Mouse (Mus musculus): Measurements from ENCODE around the gene Surf4. TPM values are rescaled to one million over a fixed set of nuclear protein-coding genes. Genes with fewer than 3 reads are reported as not detected.
"Not testable (repeated sequence)": the region's sequence is repeated elsewhere in the genome, so short reads cannot be mapped to it uniquely, and the experiment has no call there.

The Surf4 gene
- polyA plus RNA-seq, 1 experiment, result not detected

DNA sequence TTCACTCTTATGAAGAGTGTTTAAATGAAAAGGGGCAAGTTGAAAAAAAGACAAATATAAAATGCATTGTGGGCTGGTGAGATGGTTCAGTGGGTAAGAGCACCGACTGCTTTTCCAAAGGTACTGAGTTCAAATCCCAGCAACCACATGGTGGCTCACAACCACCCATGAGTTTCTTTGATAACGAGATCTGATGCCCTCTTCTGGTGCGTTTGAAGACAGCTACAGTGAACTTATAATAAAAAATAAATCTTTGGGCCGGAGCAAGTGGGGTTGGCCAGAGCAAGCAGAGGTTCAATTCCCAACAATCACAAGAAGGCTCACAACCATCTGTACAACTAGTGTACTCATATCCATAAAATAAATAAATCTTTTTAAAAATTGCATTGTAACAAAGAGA lies 37.8 kb downstream of the Surf4 start:
- WGBS, result 88% methylated on average over 4 of the region's 4 CpGs
- Histone ChIP-seq H3K4me1 (ENCODE audit: control insufficient read depth, insufficient read depth, low read length) (no peaks in the 10 kb centered on the region), H3K27ac (ENCODE audit: insufficient read depth, low read depth, low read length) (no peak overlapping the region), H3K4me3 (ENCODE audit: insufficient read depth, low read depth, low read length) (no peak overlapping the region)
- TF ChIP-seq POLR2A (IDR thresholded peaks at IDR 0.05; ENCODE audit: insufficient read depth, low read depth, low read length), result no peak
- TF ChIP-seq CTCF (IDR thresholded peaks at IDR 0.05; ENCODE audit: insufficient read depth, low read depth, low read length), result no peak

DNA sequence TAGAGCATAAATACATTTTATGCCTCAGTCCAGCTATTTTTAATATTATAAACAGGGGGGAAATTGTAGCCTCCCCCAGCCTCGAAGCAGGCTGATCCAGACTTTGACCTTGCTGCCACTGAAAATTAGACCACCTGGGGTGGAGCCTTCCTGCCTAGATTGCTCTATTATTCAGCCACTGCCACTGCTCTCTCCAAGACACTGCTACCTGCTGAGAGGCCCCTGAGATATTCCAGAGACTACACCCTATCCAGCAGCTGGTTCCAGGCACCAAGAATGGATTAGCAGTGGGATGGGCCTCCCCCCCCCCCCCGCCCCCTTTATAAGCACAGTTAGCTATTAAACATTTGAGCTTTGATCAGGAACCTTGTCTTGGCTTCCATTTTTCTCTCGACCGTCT lies 47.6 kb downstream of the Surf4 start:
- not testable (repeated sequence) for H3K4me1 ChIP-seq (ENCODE audit: control insufficient read depth, insufficient read depth, low read length); H3K27ac ChIP-seq (ENCODE audit: insufficient read depth, low read depth, low read length); H3K4me3 ChIP-seq (ENCODE audit: insufficient read depth, low read depth, low read length)
- 46% methylated on average over 4 of the region's 4 CpGs for WGBS

DNA sequence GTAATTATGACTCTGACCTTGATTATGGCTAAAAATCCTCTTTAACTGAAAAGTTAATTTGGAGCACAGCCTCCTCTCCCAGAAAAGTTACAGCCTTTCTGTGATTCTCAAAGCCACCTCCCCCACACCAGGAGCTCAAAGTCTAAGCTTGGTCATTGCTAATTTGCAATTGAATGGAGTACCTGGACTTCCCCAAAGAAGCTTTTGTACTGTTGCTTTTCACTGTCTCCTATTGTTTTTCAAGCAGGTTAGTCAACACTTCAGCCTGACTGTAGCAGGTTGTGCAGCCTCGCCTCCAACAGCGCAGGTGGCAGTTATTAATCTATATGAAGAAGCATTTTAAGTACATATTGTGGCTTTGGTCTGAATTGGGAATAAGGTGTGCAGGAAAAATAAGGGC lies 48.2 kb downstream of the Surf4 start:
- not testable (repeated sequence) for H3K4me1 ChIP-seq (ENCODE audit: control insufficient read depth, insufficient read depth, low read length); H3K4me3 ChIP-seq (ENCODE audit: insufficient read depth, low read depth, low read length); H3K27ac ChIP-seq (ENCODE audit: insufficient read depth, low read depth, low read length)
- WGBS, result 69% methylated on average over 2 of the region's 2 CpGs

DNA sequence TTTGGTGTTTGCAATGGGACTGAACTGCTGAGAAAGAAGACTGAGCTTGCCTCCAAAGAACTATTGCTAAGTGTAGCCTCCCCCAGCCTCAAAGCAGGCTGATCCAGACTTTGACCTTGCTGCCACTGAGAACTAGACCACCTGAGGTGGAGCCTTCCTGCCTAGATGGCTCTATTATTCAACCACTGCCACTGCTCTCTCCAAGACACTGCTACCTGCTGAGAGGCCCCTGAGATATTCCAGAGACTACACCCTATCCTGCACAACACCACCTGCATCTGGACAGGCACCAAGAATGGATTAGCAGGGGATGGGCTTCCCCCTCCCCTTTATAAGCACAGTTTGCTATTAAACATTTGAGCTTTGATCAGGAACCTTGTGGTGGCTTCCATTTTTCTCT lies 55.2 kb downstream of the Surf4 start:
- no peak overlapping the region for H3K27ac ChIP-seq (ENCODE audit: insufficient read depth, low read depth, low read length)

DNA sequence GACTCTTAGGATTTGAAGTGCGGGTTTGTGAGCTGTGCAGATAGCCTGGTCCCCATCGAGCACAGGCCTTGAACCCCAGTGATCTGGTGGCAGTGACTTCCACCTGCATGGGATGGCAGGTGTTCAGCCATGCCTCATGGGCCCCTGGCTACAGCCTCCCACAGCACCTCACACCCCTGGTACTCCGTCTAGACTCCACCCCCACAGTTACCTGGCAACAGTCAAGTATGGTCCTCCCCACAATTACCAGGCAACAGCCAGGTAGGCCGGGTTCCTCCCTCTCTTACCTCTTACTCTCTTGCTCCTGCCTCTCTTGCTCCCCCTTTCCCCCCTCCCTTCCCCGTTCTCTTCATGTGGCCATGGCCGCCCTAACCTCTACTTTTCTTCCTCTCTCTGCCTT lies 63.1 kb downstream of the Surf4 start:
- H3K27ac ChIP-seq (ENCODE audit: insufficient read depth, low read depth, low read length), result no peak overlapping the region
- TF ChIP-seq CTCF (IDR thresholded peaks at IDR 0.05; ENCODE audit: insufficient read depth, low read depth, low read length) (no peak), POLR2A (IDR thresholded peaks at IDR 0.05; ENCODE audit: insufficient read depth, low read depth, low read length) (no peak)
- WGBS, result 70% methylated on average over 6 of the region's 6 CpGs
- H3K4me3 ChIP-seq (ENCODE audit: insufficient read depth, low read depth, low read length), result no peak overlapping the region
- H3K4me1 ChIP-seq (ENCODE audit: control insufficient read depth, insufficient read depth, low read length), result no peaks in the 10 kb centered on the region

More for the DNA sequence above, 55.2 kb downstream of the Surf4 start:
- Histone ChIP-seq H3K4me1 (ENCODE audit: control insufficient read depth, insufficient read depth, low read length) (no peaks in the 10 kb centered on the region), H3K4me3 (ENCODE audit: insufficient read depth, low read depth, low read length) (no peak overlapping the region)
- TF ChIP-seq POLR2A (IDR thresholded peaks at IDR 0.05; ENCODE audit: insufficient read depth, low read depth, low read length) (no peak), CTCF (IDR thresholded peaks at IDR 0.05; ENCODE audit: insufficient read depth, low read depth, low read length) (no peak)

Other genes starting within 250 kb of the Surf4 start
- gene Abo, start 68.9 kb downstream of the Surf4 start, polyA plus RNA-seq (2012; ENCODE audit: insufficient read depth, insufficient read length, low replicate concordance, missing spikeins), result not detected in 2 replicates
- gene Surf6, start 31.0 kb downstream of the Surf4 start, polyA plus RNA-seq (2012; ENCODE audit: insufficient read depth, insufficient read length, low replicate concordance, missing spikeins), result not detected in 2 replicates
- not detected in 2 replicates for gene Med22, start 23.3 kb downstream of the Surf4 start, polyA plus RNA-seq (2012; ENCODE audit: insufficient read depth, insufficient read length, low replicate concordance, missing spikeins)
- not detected in 2 replicates for gene Rpl7a, start 23.2 kb downstream of the Surf4 start, polyA plus RNA-seq (2012; ENCODE audit: insufficient read depth, insufficient read length, low replicate concordance, missing spikeins)
- not detected in 2 replicates for gene Surf2, start 17.6 kb downstream of the Surf4 start, polyA plus RNA-seq (2012; ENCODE audit: insufficient read depth, insufficient read length, low replicate concordance, missing spikeins)
- gene Surf1, start 17.4 kb downstream of the Surf4 start, polyA plus RNA-seq (2012; ENCODE audit: insufficient read depth, insufficient read length, low replicate concordance, missing spikeins), result not detected in 2 replicates
- not detected in 2 replicates for gene Stkld1, start 119 bp upstream of the Surf4 start, polyA plus RNA-seq (2012; ENCODE audit: insufficient read depth, insufficient read length, low replicate concordance, missing spikeins)
- not detected in 2 replicates for gene Rexo4, start 30.5 kb upstream of the Surf4 start, polyA plus RNA-seq (2012; ENCODE audit: insufficient read depth, insufficient read length, low replicate concordance, missing spikeins)
- gene Adamts13, start 39.5 kb upstream of the Surf4 start, polyA plus RNA-seq (2012; ENCODE audit: insufficient read depth, insufficient read length, low replicate concordance, missing spikeins), result not detected in 2 replicates
- gene Cacfd1, start 76.0 kb upstream of the Surf4 start, polyA plus RNA-seq (2012; ENCODE audit: insufficient read depth, insufficient read length, low replicate concordance, missing spikeins), result not detected in 2 replicates
- not detected in 2 replicates for gene Slc2a6, start 94.1 kb upstream of the Surf4 start, polyA plus RNA-seq (2012; ENCODE audit: insufficient read depth, insufficient read length, low replicate concordance, missing spikeins)
- not detected in 2 replicates for gene Mymk, start 138.3 kb upstream of the Surf4 start, polyA plus RNA-seq (2012; ENCODE audit: insufficient read depth, insufficient read length, low replicate concordance, missing spikeins)
- not detected in 2 replicates for gene Adamtsl2, start 145.5 kb upstream of the Surf4 start, polyA plus RNA-seq (2012; ENCODE audit: insufficient read depth, insufficient read length, low replicate concordance, missing spikeins)
- gene Fam163b, start 208.6 kb upstream of the Surf4 start, polyA plus RNA-seq (2012; ENCODE audit: insufficient read depth, insufficient read length, low replicate concordance, missing spikeins), result 155 TPM in 1 of 2 replicates, not detected in the other
- gene Dbh, start 231.3 kb upstream of the Surf4 start, polyA plus RNA-seq (2012; ENCODE audit: insufficient read depth, insufficient read length, low replicate concordance, missing spikeins), result not detected in 2 replicates

All from olfactory bulb, adult 2 months (tissue).